Mouse (Mus musculus): ENCODE data around the gene 1700020D05Rik.
"Not testable (repeated sequence)": the region's sequence is repeated elsewhere in the genome, so short reads cannot be mapped to it uniquely, and the experiment has no call there.

1700020D05Rik gene

DNA sequence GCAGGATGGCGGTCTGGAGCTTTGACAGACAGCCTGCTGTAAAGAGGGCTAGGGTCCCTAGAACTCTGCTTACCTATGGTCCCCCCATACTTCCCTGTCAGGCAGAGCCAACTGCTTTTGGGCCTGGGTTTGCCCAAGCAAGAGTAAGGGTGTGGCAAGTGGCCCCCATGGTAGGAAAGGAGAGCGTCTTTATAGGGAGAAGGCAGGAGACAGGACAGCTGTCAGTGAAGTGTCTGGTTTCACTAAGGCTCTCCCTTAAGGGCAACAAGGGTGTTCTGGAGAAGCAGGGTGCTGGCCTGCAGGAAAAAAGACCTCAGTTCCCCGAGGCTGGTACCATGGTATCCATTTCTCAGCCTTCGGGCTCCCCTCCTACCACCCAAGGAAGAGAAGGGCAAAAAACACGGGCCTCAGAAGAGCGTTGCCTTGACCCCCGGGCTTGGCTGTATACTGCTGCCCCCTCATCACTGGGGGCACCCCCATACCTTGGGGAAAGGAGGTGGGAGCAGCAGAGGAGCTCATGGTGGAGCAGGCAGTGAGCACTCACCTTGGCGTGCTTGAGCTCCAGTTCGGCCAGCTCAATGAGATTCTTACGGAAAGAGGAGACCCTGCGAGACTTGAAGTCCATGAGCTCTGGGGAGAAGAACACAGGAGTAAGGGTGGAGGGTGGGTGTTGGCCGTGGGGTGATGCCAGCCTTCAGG, 8.1 kb downstream of the 1700020D05Rik start:
- DNase-seq (ENCODE audit: extremely low spot score) = no peak

DNA sequence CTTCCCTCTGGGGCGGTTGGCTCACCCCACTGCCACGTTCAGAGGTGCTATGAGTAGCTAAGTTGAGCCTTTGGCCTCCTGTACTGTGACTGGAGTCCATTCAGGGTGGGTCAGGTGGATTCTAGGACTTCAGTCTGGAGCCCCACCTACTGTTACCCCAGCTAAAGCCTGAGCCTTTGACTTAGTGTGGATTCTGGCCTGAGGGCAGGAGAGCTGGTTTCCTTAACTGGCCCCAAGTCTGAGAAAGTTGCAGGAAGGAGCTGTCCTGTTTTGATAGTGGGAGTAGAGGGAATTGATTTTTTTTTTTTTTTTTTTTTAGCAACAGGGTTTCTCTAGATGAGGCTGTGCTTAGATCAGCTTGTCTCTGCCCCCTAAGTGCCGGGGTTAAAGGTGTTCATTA, 9.3 kb downstream of the 1700020D05Rik start:
- no peak for DNase-seq (ENCODE audit: extremely low spot score)

DNA sequence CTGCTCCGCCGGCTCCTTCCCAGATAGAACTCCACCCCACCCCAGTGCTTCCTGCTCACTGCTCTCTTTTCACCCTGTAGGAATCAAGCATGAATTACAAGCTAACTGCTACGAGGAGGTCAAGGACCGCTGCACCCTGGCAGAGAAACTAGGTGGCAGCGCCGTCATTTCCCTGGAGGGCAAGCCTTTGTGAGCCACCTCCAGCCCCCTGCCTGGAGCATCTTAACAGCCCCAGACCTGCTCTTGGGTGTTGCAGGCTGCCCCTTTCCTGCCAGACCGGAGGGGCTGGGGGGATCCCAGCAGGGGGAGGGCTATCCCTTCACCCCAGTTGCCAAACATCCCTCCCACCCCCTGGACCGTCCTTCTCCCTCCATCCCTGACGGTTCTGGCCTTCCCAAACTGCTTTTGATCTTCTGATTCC, 10.3 kb downstream of the 1700020D05Rik start:
- not testable (repeated sequence) for DNase-seq (ENCODE audit: extremely low spot score)

DNA sequence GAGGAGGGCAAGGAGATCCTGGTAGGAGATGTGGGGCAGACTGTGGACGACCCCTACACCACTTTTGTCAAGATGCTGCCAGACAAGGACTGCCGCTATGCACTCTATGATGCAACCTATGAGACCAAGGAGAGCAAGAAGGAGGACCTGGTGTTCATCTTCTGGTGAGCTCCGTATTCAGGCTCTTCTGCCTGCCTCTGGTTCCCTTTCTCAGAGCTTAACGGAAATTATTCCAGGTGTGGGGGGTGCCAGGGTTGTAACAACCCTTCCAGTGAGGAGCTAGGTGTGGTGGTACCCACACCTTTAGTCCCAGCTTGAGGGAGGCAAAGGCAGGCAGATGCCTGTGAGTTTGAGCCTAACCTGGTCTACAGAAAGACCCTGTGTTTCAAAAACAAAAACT, 10.9 kb downstream of the 1700020D05Rik start:
- no peak for DNase-seq (ENCODE audit: extremely low spot score)

DNA sequence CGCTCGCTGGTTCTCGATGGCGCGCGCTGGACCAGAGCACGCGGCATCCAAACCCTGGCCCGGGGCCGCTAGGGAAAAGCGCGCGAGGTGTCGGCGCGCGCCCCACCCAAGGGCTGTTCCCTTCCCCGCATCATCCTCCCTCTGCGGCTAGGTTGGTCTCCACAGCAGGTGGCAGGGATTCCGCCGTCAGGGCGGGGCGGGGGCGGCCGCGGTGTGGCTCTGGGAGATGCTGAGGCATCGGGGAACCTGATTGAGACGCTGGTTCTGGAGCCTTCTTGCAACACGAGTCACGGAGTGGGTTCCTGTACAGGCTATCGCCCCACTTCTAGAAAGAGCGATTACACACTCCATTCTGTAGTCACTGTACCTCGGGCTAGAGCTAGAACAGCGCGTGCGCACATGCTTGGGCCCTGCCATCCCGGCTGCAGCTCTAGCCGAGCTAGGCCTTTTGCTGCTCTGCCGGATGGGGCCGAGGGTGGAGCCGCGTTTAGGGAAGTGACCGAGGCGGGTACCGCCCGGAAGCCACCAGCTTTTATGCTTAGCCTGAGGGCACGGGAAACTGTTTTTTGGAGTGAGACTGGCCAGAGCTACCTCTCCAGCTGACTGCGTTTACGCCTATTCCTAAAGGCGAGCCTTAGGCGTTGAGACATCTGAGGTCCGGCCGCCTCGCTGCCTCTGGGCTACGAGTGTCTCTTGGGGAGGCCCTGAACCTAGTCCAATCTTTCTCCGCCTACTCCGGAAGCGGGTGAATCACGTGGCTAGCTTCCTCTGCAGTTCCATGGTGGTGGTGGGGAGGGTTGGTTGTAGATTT, 12.5 kb downstream of the 1700020D05Rik start:
- peak; percentile 77 for DNase-seq (ENCODE audit: extremely low spot score)

- DNase-seq (ENCODE audit: extremely low spot score) = peak; percentile 95
Observed at GRCm38 (mm10) chr19:5490313-5490897, 13.2 kb downstream of the 1700020D05Rik start, which contains the start of gene Cfl1. TSS of gene Cfl1 (plus strand) at chr19:5490455.

DNA sequence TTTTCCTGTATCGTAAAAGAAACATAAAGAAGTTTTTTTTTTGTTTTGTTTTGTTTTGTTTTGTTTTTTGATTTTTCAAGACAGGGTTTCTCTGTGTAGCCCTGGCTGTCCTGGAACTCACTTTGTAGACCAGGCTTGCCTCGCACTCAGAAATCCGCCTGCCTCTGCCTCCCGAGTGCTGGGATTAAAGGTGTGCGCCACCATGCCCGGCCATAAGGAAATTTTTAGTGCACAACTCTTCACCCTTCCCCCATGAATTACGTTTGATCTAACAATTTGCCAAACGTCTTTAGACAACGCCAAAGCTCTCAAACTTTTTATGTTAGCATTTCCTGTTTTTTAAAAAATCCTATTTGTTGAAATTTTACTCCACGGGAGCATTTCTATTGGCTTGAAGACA, 13.9 kb downstream of the 1700020D05Rik start:
- not testable (repeated sequence) for DNase-seq (ENCODE audit: extremely low spot score)

DNA sequence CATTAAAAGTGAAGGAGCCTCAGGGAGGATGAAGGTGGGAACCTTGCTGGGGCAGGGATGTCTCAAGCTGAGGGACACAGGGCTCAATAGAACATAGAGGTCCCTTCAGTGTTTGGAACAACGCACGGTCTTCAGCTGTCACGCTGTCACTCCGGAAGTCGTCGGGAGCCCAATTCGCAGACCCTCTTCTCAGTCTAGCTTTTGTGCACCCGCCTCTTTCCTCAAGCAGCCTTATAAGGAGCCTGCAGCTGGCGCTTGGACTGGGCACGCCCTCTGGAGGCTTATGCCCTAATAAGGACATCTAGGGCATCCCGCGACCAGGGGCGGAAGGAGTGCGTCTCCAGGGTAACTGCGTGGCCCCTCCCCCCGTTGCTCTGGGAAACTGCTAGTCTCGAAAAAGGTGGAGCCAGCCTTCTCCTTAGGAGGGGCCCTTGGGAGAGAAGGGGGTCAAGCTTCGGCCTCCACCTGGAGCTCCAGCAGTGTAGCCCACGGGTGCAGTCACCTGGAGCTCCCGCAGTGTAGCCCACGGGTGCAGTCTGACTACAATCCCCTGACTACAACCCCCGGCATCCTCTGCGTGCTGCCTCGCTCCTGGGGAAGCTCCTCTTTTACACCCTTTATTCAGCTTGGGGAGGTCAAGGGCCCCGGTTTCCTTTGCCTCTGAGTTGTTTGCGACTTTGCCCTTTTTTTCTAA, 14.6 kb downstream of the 1700020D05Rik start:
- peak; percentile 98 for DNase-seq (ENCODE audit: extremely low spot score)

DNA sequence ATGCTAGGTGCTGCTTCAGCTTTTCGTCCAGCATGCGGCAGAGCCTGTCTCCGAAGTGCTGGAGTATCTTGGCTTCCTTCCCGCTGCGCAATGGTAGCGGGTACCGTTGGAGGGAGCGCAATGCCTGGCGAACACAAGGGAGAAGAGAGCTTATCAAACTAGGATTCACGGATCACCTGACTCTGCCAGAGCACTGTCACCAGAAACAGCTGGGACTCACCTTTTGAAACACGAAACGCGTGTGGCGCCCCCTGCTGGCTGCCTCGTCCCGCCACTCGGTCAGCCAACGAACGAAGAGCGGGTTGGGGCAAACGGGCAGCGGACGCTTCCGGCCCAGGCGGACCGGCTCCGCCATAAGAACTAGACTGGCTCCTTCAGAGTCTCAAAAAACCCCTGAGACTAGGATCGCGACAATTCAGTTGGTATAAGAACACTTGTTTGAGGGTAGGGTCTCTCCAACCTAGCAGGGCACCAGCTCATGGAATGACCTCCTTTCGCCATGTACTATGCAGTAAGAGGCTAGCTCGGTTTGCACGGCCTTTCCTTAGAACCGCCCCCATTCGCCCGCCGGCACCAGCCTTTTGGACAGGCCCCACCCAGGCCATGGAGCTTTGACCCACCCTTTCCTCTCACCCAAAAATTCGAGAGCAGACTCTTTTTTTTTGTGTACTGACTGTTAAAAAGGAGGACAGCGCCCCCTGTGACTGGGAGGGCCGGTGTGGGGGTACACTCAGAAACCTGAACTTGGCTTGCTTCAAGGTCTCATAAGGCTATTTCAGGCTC, 15.6 kb downstream of the 1700020D05Rik start, which contains the start of gene Mus81:
Gene Mus81 (minus strand): TSS at position 635 of the 783 bp plus-strand sequence.
- DNase-seq (ENCODE audit: extremely low spot score) = peak; percentile 97

DNA sequence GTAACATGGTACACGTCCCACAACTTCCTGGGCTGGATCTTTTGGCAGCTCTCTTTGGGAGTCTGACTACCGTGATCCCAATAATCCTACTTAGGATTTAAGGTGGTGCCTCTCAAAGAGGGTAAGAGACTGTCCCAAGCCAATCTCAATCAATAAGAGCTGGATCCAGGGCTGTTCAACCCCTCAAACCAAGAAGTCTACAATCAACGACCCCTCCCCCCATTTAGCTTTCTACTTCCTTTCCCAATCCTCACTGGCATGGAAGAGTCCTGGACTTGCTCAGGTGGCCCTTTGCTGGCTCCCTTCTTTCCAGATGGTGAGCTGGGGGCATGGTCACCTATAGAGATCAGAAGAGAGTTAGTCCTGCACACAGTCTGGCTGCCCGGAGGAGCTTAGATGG, 16.8 kb downstream of the 1700020D05Rik start:
- DNase-seq (ENCODE audit: extremely low spot score) = no peak

DNA sequence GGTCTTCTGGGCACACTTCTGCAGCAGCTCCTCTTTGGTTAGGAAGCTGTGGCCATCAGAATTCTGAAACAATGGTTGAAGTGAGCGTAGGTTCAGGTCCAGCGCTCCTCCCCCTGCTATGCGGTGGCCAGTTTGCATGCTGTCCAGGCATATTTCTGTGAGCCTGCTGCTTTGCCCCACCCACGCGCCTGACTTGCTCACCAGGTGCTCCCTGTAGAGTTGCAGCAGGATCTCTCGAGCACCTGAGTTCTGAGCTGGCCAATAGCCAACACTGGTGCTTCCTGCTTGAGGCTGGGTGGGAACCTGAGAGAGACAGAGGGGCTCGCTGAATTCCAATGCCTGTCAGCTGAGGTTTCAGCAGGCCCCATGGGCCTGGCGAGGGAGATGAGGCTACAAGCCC, 17.3 kb downstream of the 1700020D05Rik start:
- no peak for DNase-seq (ENCODE audit: extremely low spot score)

- no peak for DNase-seq (ENCODE audit: extremely low spot score)
Observed at GRCm38 (mm10) chr19:5485821-5486220, 17.8 kb downstream of the 1700020D05Rik start.

- no peak for DNase-seq (ENCODE audit: extremely low spot score)
Observed at GRCm38 (mm10) chr19:5485371-5485770, 18.2 kb downstream of the 1700020D05Rik start.

DNA sequence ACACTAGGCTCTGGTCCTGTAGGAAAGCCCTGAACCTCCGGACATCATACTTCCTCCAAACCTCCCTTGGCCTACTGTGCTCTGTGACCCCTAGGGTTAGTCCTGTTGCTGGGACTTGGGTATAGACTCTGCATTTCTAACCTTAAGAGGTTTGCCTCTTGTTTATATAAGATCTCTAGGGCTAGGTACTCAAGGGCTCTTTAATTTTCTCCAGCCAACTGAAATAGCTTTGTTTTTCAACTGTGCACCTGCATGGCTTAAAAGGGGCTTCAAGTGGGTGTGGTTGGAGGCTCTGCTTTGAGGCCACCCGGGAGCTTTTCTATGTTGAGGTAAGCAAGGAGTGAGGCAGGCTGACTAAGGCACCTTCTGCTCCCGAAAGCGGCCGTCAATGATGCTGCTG, 19.1 kb downstream of the 1700020D05Rik start:
- DNase-seq (ENCODE audit: extremely low spot score) = no peak

- DNase-seq (ENCODE audit: extremely low spot score) = no peak
Observed at GRCm38 (mm10) chr19:5483386-5484359, 19.9 kb downstream of the 1700020D05Rik start.

DNA sequence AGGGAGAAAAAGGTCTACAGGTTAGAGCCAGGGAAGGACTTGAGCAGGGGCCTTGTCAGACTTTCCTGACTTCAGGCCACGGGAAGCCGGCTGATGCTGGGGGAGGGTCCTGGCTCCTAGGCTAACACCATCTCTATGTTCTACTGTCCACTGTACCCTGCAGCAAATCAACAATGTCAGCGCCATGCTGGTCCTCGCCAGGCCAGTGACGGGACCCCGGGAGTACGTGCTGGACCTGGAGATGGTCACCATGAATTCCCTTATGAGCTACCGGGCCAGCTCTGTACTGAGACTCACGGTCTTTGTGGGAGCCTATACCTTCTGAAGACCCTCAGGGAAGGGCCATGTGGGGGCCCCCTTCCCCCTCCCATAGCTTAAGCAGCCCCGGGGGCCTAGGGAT, 22.2 kb downstream of the 1700020D05Rik start:
- no peak for DNase-seq (ENCODE audit: extremely low spot score)

GRCm38 (mm10) chr19:5480016-5480415, 23.6 kb downstream of the 1700020D05Rik start:
- no peak for DNase-seq (ENCODE audit: extremely low spot score)

DNA sequence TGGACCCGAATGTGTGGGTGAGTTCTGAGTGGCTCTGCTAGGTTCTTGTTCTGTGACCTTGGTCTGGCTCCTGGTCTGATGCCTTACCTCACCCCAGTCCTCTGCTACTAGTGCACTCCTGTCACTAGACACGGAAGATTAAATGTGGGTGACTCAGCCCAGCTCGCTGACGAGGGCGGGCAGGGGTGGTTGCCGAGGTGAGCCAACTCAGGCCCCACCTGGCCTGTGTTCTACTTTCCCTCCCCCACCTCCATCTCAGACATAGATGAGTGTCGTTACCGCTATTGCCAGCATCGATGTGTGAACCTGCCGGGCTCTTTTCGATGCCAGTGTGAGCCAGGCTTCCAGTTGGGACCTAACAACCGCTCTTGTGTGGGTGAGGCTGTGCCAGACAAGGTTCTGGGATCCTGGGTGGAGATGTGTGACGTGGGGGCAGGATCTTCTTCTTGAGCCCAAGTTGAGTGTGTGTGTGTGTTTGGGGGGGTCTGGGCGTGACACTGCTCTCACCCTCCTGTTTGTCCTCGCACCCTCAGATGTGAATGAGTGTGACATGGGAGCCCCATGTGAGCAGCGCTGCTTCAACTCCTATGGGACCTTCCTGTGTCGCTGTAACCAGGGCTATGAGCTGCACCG, 25.8 kb downstream of the 1700020D05Rik start:
- DNase-seq (ENCODE audit: extremely low spot score) = no peak

DNA sequence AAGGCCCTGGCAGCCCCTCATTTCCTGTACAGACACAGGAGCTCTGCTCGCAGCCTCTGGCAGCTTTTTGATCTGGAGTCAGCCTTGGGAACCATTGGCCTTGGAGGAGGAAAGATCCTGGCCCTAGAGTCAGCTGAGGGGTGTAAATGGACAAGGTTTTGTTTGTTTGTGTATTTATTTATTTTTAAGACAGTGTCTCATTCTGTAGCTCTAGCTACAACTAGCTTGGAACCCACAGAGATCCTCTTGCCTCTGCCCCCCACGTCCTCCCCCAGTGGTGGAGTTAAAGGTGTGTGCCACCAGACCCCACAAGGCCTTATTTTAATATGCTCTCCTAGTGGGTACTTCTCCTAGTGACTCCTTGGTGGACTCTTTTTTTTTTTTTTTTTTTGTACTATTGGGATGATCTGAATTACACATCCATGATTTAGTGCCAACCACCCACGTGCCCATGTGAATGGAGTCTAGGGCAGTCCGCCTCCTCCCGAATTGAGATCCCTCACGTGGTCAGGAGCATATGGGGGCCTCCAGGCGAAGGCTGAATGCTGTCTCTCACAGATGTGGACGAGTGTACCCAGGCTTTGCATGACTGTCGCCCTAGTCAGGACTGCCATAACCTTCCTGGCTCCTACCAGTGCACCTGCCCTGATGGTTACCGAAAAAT, 26.5 kb downstream of the 1700020D05Rik start:
- no peak for DNase-seq (ENCODE audit: extremely low spot score)

Measured in embryo, embryonic 9.5 days (tissue).